Mouse (Mus musculus): Measurements from ENCODE around the gene Grb14. TPM values are rescaled to one million over a fixed set of nuclear protein-coding genes. Genes with fewer than 3 reads are reported as not detected.

Gene Grb14
- polyA plus RNA-seq, 1 experiment from 2014 or later = 135 TPM

DNA sequence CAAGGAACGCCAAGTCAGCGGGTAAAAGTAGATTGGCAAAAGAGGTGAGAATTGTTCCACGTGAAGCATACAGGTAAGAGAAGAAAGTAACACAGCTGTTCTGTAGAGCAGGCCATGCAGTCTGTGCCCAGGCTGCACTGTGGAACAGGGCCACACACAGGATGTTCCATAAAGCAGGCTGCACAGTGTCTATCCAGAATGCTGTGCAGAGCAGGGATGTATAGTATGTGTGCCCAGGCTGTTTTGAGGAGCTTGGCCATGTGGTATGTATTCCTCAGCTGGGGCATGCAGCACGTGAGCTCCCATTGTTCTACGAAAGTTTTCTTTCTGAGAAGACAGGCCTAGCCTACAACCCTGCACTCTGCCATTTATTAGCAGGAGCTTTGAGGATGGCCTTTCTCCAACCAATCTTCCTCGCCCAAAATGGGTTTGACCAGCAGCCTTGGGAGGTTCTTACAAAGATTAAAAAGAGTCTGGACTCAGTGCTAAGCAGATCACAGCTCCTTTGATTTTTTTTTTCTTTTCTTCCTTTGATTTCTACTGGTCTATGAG lies 57.8 kb downstream of the Grb14 start:
- Histone ChIP-seq H3K4me3 (ENCODE audit: low read length) (no peak overlapping the region), H3K27me3 (ENCODE audit: control insufficient read depth, insufficient read depth, low read length) (no peaks in the 10 kb centered on the region), H3K9me3 (replicated peaks; ENCODE audit: control insufficient read depth, low read length) (no peaks in the 10 kb centered on the region), H3K27ac (ENCODE audit: low read length) (peak overlapping the region; percentile 80), H3K4me1 (ENCODE audit: control insufficient read depth, insufficient read depth, low read length) (peaks cover 24% of the 10 kb centered on the region), H3K9ac (ENCODE audit: low read length) (no peak overlapping the region), H3K36me3 (ENCODE audit: control insufficient read depth, insufficient read depth) (no peaks in the 10 kb centered on the region), H3K4me2 (ENCODE audit: low read depth, low read length) (no peak overlapping the region)
- ATAC-seq (replicated peaks; ENCODE audit: extremely low read depth, insufficient read depth, low FRiP score) = no peak; the same call in 1 of the 2 replicates
- 84% methylated on average over 6 of the region's 6 CpGs for WGBS

DNA sequence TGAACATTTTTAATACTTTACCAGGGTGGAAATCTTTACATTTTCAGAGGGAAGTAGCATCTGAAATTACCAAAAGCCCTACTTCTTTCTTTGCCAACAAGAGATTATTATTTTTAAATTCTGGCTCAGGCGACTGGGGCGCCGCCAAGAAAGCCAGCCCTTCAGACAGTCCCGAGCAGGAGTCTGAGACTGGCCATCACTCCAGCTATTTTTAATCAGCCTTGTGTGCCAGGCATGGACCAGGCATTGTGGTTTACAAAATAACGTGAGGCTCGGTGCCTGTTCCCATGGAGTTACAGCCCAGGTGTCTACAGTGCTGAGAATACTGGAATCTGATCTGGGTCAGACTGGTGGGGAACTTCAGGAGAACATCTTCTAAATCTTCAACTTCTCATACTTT lies 58.5 kb downstream of the Grb14 start:
- no peaks in the 10 kb centered on the region for H3K36me3 ChIP-seq (ENCODE audit: control insufficient read depth, insufficient read depth)
- peaks cover 26% of the 10 kb centered on the region for H3K4me1 ChIP-seq (ENCODE audit: control insufficient read depth, insufficient read depth, low read length)
- no peaks in the 10 kb centered on the region for H3K27me3 ChIP-seq (ENCODE audit: control insufficient read depth, insufficient read depth, low read length)
- peak; percentile 84 for ATAC-seq (replicated peaks; ENCODE audit: extremely low read depth, insufficient read depth, low FRiP score)
- no peak overlapping the region for H3K9ac ChIP-seq (ENCODE audit: low read length)
- peak overlapping the region; percentile 29; the same call in 1 of the 2 replicates for H3K4me2 ChIP-seq (ENCODE audit: low read depth, low read length)
- WGBS = 31% methylated on average over 6 of the region's 6 CpGs
- H3K4me3 ChIP-seq (ENCODE audit: low read length) = no peak overlapping the region
- H3K27ac ChIP-seq (ENCODE audit: low read length) = peak overlapping the region; percentile 80
- no peaks in the 10 kb centered on the region for H3K9me3 ChIP-seq (replicated peaks; ENCODE audit: control insufficient read depth, low read length)

DNA sequence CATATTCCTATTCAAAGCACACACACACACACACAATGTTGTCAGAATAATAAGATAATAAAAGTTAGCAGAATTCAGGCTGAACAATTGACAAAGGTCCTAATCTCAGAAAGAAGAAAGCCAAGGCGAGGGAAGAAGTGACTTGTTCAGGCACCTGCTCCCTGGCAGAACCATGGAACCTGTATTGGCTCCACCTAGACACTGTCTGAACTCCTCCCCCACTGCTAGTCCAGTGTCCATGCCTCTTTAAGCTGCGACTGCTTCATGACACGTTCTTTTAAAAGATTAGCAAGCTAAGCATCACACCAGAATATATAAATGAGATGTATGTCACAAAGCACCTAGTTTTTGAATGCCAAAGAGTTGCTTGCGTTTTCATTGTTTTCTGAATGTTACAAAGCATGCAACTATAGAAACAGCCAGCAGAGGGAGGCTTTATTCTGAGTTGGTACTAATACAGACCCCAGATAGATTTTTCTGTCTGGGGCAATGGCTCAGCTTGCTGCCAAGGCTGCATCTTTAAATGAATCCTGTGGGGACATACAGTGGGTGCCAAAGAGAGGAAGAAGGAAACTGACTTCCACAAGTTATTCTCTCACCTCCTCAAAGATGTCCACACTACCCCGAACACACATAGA lies 59.4 kb downstream of the Grb14 start:
- no peak overlapping the region for H3K4me3 ChIP-seq (ENCODE audit: low read length)
- no peak overlapping the region for H3K27ac ChIP-seq (ENCODE audit: low read length)
- no peak overlapping the region for H3K4me2 ChIP-seq (ENCODE audit: low read depth, low read length)
- H3K9ac ChIP-seq (ENCODE audit: low read length) = no peak overlapping the region
- 29% methylated on average over 5 of the region's 5 CpGs for WGBS
- no peaks in the 10 kb centered on the region for H3K36me3 ChIP-seq (ENCODE audit: control insufficient read depth, insufficient read depth)
- H3K4me1 ChIP-seq (ENCODE audit: control insufficient read depth, insufficient read depth, low read length) = peaks cover 25% of the 10 kb centered on the region
- no peaks in the 10 kb centered on the region for H3K9me3 ChIP-seq (replicated peaks; ENCODE audit: control insufficient read depth, low read length)
- no peak for ATAC-seq (replicated peaks; ENCODE audit: extremely low read depth, insufficient read depth, low FRiP score)
- no peaks in the 10 kb centered on the region for H3K27me3 ChIP-seq (ENCODE audit: control insufficient read depth, insufficient read depth, low read length)

- H3K4me1 ChIP-seq (ENCODE audit: control insufficient read depth, insufficient read depth, low read length) = peaks cover 31% of the 10 kb centered on the region
Observed at GRCm38 (mm10) chr2:64962196-64962595, 62.6 kb downstream of the Grb14 start.

GRCm38 (mm10) chr2:64961381-64961780 lies 63.4 kb downstream of the Grb14 start:
- H3K9ac ChIP-seq (ENCODE audit: low read length) = no peak overlapping the region
- peaks cover 23% of the 10 kb centered on the region for H3K4me1 ChIP-seq (ENCODE audit: control insufficient read depth, insufficient read depth, low read length)
- H3K4me2 ChIP-seq (ENCODE audit: low read depth, low read length) = no peak overlapping the region
- H3K9me3 ChIP-seq (replicated peaks; ENCODE audit: control insufficient read depth, low read length) = no peaks in the 10 kb centered on the region
- ATAC-seq (replicated peaks; ENCODE audit: extremely low read depth, insufficient read depth, low FRiP score) = no peak
- H3K4me3 ChIP-seq (ENCODE audit: low read length) = no peak overlapping the region
- no peaks in the 10 kb centered on the region for H3K36me3 ChIP-seq (ENCODE audit: control insufficient read depth, insufficient read depth)
- H3K27me3 ChIP-seq (ENCODE audit: control insufficient read depth, insufficient read depth, low read length) = no peaks in the 10 kb centered on the region
- no peak overlapping the region for H3K27ac ChIP-seq (ENCODE audit: low read length)
- 42% methylated on average over 3 of the region's 3 CpGs for WGBS

More at GRCm38 (mm10) chr2:64962196-64962595, 62.6 kb downstream of the Grb14 start:
- H3K9me3 ChIP-seq (replicated peaks; ENCODE audit: control insufficient read depth, low read length) = no peaks in the 10 kb centered on the region
- H3K27me3 ChIP-seq (ENCODE audit: control insufficient read depth, insufficient read depth, low read length) = no peaks in the 10 kb centered on the region
- H3K4me3 ChIP-seq (ENCODE audit: low read length) = no peak overlapping the region
- H3K4me2 ChIP-seq (ENCODE audit: low read depth, low read length) = no peak overlapping the region
- 74% methylated on average over 4 of the region's 4 CpGs for WGBS
- H3K36me3 ChIP-seq (ENCODE audit: control insufficient read depth, insufficient read depth) = no peaks in the 10 kb centered on the region
- H3K27ac ChIP-seq (ENCODE audit: low read length) = no peak overlapping the region
- H3K9ac ChIP-seq (ENCODE audit: low read length) = no peak overlapping the region
- ATAC-seq (replicated peaks; ENCODE audit: extremely low read depth, insufficient read depth, low FRiP score) = no peak

DNA sequence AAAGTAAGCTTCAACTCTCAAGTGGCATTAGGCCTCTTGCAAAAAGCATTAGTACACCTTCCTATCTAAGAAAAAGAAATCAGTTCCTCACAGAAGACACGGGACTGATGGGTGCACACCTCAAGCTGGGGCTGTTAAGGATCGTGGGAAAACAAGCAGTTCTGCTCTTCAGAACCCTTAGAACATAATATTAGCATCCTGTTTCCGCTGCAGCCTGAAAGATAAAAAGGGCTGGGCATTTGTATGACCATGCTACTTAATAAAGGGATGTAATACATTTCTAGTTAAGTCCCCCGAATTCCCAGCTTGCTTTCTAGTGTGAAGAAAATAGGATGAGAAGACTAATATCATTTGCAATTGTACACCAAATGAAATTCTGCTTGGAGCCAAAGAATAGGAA lies 65.1 kb downstream of the Grb14 start:
- ATAC-seq (replicated peaks; ENCODE audit: extremely low read depth, insufficient read depth, low FRiP score) = no peak
- no peaks in the 10 kb centered on the region for H3K27me3 ChIP-seq (ENCODE audit: control insufficient read depth, insufficient read depth, low read length)
- WGBS = 20% methylated on average over 4 of the region's 4 CpGs

DNA sequence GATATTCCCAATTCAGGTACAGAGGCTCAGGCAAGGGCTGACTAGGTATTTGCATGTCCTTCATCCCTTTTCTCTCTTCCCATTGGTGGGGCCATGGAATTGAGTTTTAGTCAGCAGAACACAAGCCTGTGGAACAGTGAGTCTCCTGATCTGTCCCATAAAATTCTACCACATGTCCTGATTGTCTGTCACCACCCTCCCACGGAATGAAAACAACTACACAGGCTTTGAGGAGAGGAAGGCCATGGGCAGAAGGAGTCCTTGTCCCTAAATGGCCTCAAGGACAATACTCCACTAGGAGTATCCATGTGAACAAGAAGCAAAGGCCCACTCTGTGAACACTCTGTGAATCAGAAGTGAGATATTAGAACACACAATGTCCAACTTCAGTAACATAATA lies 69.3 kb downstream of the Grb14 start:
- H3K4me3 ChIP-seq (ENCODE audit: low read length) = no peak overlapping the region
- no peaks in the 10 kb centered on the region for H3K27me3 ChIP-seq (ENCODE audit: control insufficient read depth, insufficient read depth, low read length)
- H3K36me3 ChIP-seq (ENCODE audit: control insufficient read depth, insufficient read depth) = peaks cover 6% of the 10 kb centered on the region
- no peaks in the 10 kb centered on the region for H3K9me3 ChIP-seq (replicated peaks; ENCODE audit: control insufficient read depth, low read length)
- no peak overlapping the region for H3K27ac ChIP-seq (ENCODE audit: low read length)
- WGBS = 46% methylated on average over 1 of the region's 1 CpGs
- H3K4me2 ChIP-seq (ENCODE audit: low read depth, low read length) = no peak overlapping the region
- ATAC-seq (replicated peaks; ENCODE audit: extremely low read depth, insufficient read depth, low FRiP score) = no peak
- no peak overlapping the region for H3K9ac ChIP-seq (ENCODE audit: low read length)
- H3K4me1 ChIP-seq (ENCODE audit: control insufficient read depth, insufficient read depth, low read length) = peaks cover 14% of the 10 kb centered on the region

More for the DNA sequence above, 65.1 kb downstream of the Grb14 start:
- Histone ChIP-seq H3K9ac (ENCODE audit: low read length) (no peak overlapping the region), H3K9me3 (replicated peaks; ENCODE audit: control insufficient read depth, low read length) (no peaks in the 10 kb centered on the region), H3K4me1 (ENCODE audit: control insufficient read depth, insufficient read depth, low read length) (peaks cover 25% of the 10 kb centered on the region), H3K4me3 (ENCODE audit: low read length) (no peak overlapping the region), H3K36me3 (ENCODE audit: control insufficient read depth, insufficient read depth) (no peaks in the 10 kb centered on the region), H3K4me2 (ENCODE audit: low read depth, low read length) (no peak overlapping the region), H3K27ac (ENCODE audit: low read length) (no peak overlapping the region)

GRCm38 (mm10) chr2:64949210-64949609 lies 75.6 kb downstream of the Grb14 start:
- Histone ChIP-seq H3K36me3 (ENCODE audit: control insufficient read depth, insufficient read depth) (peaks cover 6% of the 10 kb centered on the region), H3K4me1 (ENCODE audit: control insufficient read depth, insufficient read depth, low read length) (no peaks in the 10 kb centered on the region), H3K27ac (ENCODE audit: low read length) (no peak overlapping the region), H3K27me3 (ENCODE audit: control insufficient read depth, insufficient read depth, low read length) (no peaks in the 10 kb centered on the region), H3K4me2 (ENCODE audit: low read depth, low read length) (no peak overlapping the region), H3K9me3 (replicated peaks; ENCODE audit: control insufficient read depth, low read length) (no peaks in the 10 kb centered on the region; the same call in 1 of the 2 replicates), H3K9ac (ENCODE audit: low read length) (no peak overlapping the region), H3K4me3 (ENCODE audit: low read length) (no peak overlapping the region)
- 51% methylated on average over 2 of the region's 2 CpGs for WGBS
- 0 out of 2 replicates have a peak, but pooled peaks have one; percentile 23 for ATAC-seq (replicated peaks; ENCODE audit: extremely low read depth, insufficient read depth, low FRiP score)

DNA sequence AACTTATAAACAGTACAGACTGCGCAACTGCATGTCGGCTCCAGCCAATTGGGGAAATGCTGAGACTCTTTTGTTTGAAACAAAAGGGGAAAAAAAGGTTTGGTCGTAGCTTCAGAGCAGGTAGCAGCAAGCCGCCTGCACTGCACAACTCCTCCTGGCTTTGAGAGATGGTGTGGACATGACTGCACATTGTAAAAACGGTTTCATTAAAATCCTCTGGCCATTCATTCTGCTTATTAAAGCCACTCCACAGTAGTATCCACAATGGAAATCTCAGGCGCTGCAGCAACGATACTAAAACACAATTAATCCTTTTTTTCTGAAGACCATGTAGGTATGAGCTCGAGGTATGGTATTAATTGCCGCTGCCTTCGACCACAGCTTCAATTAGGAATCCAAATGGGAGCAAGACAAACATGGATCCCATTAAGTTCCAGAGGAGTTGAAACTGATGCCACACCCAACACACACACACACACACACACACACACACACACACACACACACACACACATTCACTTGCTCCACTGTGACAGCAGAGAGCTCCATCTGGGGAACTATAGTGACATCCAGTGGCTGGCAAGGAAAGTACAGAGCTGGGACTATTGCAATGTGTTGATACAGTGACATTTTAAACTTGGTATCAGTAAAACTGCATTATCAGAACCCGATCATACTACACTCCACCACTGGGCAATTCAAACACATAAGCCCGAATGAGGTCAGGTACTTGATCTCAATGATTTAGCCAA lies 76.2 kb downstream of the Grb14 start:
- 82% methylated on average over 12 of the region's 12 CpGs for WGBS

More for the DNA sequence above, 76.2 kb downstream of the Grb14 start:
- H3K36me3 ChIP-seq (ENCODE audit: control insufficient read depth, insufficient read depth) = peaks cover 6% of the 10 kb centered on the region
- H3K9ac ChIP-seq (ENCODE audit: low read length) = no peak overlapping the region
- no peaks in the 10 kb centered on the region for H3K27me3 ChIP-seq (ENCODE audit: control insufficient read depth, insufficient read depth, low read length)
- ATAC-seq (replicated peaks; ENCODE audit: extremely low read depth, insufficient read depth, low FRiP score) = peak; percentile 58; the same call in 1 of the 2 replicates
- no peaks in the 10 kb centered on the region; the same call in 1 of the 2 replicates for H3K9me3 ChIP-seq (replicated peaks; ENCODE audit: control insufficient read depth, low read length)
- no peak overlapping the region for H3K27ac ChIP-seq (ENCODE audit: low read length)
- H3K4me1 ChIP-seq (ENCODE audit: control insufficient read depth, insufficient read depth, low read length) = no peaks in the 10 kb centered on the region
- no peak overlapping the region for H3K4me2 ChIP-seq (ENCODE audit: low read depth, low read length)
- no peak overlapping the region for H3K4me3 ChIP-seq (ENCODE audit: low read length)
